In the genomic region with DNA sequence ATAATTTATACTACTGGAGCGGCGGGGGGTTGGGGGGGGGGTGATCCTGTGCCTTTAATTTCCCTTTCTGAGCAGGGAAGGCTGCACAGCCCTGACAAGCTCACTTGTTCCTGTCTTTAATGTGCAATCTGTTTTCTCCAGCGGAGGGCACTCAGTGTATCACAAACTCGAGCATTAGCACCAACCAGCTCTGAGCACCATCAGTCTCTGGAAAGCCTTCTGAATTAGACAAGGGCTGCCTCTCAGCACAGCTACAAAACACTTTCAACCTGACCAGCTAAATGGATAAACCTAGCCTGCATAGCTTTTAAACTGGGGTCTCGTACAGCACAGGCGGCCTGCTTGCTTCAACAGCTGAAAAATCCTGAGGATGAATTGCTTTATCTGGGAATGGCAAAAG, we compare ENCODE assay signal across 9 mouse cellular contexts. TPM values are rescaled to one million over a fixed set of nuclear protein-coding genes. Genes with fewer than 3 reads are reported as not detected.
A peak's percentile ranks its signal among the peaks of the same experiment; 100 is the strongest.
DNase-seq lines count a peak whose midpoint lies in the region; ATAC-seq and TF ChIP-seq lines count a peak whose summit lies in the region.
"Had no signal": no experiment of that assay in that cellular context is flagged by ENCODE, and none has a peak within 500 bp of the region (broad histone marks: within the 10 kb centered on the region; RNA-seq: fewer than 3 reads in every experiment).

Gene Lrrtm4 (plus strand): TSS at position 113 of the 400 bp plus-strand sequence.

- no peak within 1 kb of the TSS for H3K9ac ChIP-seq in kidney, postnatal 0 days (ENCODE audit: low read depth, low read length)
- H3K9ac ChIP-seq in hindbrain, embryonic 13.5 days: peak within 1 kb of the TSS; percentile 70

- H3K4me2 ChIP-seq in kidney, postnatal 0 days (ENCODE audit: low read length): peak within 1 kb of the TSS; percentile 50
- H3K4me2 ChIP-seq in hindbrain, embryonic 13.5 days: peak within 1 kb of the TSS; percentile 69

- 7% methylated on average over 6 of the region's 6 CpGs for WGBS in kidney, postnatal 0 days
- WGBS in hindbrain, embryonic 13.5 days: 5% methylated on average over 6 of the region's 6 CpGs

- peak; percentile 41 for TF ChIP-seq CTCF in kidney, postnatal 0 days (IDR thresholded peaks at IDR 0.05; ENCODE audit: low read depth)

- DNase-seq in kidney, postnatal 0 days (ENCODE audit: low spot score): peak; percentile 47
- DNase-seq in kidney, adult 9 months: no peak
- DNase-seq in embryo, embryonic 11 days: peak; percentile 57
- DNase-seq in left cerebral cortex, postnatal 4 days: peak; percentile 49
- DNase-seq in right cerebral cortex, postnatal 10 days (ENCODE audit: low spot score in 2 of 2): peak; percentile 80 to 88
- no peak for DNase-seq in c-Kit-positive CD71-positive TER-119-positive erythroid progenitor cells, embryonic 14.5 days (ENCODE audit: low spot score)
- no peak for DNase-seq in ovary, postnatal 14 days (ENCODE audit: low spot score)

- intact Hi-C loops in left cerebral cortex, postnatal 4 days (cut with DNase I): no loop called here

- ATAC-seq in kidney, postnatal 0 days (replicated peaks; ENCODE audit: low FRiP score, low read depth): 0 out of 2 replicates have a peak, but pooled peaks have one; percentile 29
- peak; percentile 92 for ATAC-seq in hindbrain, embryonic 13.5 days (ENCODE audit: low FRiP score)

- H3K27ac ChIP-seq in kidney, postnatal 0 days: no peak within 1 kb of the TSS
- H3K27ac ChIP-seq in hindbrain, embryonic 13.5 days: peak within 1 kb of the TSS; percentile 87

- H3K9me3 ChIP-seq in kidney, postnatal 0 days (replicated peaks; ENCODE audit: low read length): no peaks in the 10 kb centered on the region
- H3K9me3 ChIP-seq in hindbrain, embryonic 13.5 days: no peaks in the 10 kb centered on the region

- no peaks in the 10 kb centered on the region for H3K4me1 ChIP-seq in kidney, postnatal 0 days (replicated peaks; ENCODE audit: insufficient read depth, low read length)
- peaks cover 17% of the 10 kb centered on the region for H3K4me1 ChIP-seq in hindbrain, embryonic 13.5 days (replicated peaks)

- peak within 1 kb of the TSS; percentile 24 for H3K4me3 ChIP-seq in kidney, postnatal 0 days (replicated peaks; ENCODE audit: low read depth, low read length)
- H3K4me3 ChIP-seq in hindbrain, embryonic 13.5 days: peak within 1 kb of the TSS; percentile 54

- no peaks in the 10 kb centered on the region for H3K27me3 ChIP-seq in kidney, postnatal 0 days (ENCODE audit: insufficient read depth, low read length)
- H3K27me3 ChIP-seq in hindbrain, embryonic 13.5 days: no peaks in the 10 kb centered on the region

- H3K36me3 ChIP-seq in kidney, postnatal 0 days (ENCODE audit: insufficient read depth, low read length): no peaks in the 10 kb centered on the region
- H3K36me3 ChIP-seq in hindbrain, embryonic 13.5 days: peaks cover 8% of the 10 kb centered on the region

RNA-seq across cellular contexts. Expression of gene Lrrtm4, which starts in this region (rescaled TPM):
- 0.28 and 0.53 TPM in 2 replicates for polyA plus RNA-seq in kidney, postnatal 0 days (2015; fragmentation: Nextera tagmentation; extraction: Ambion mirVana)
- polyA plus RNA-seq in hindbrain, embryonic 13.5 days (2015; fragmentation: Nextera tagmentation; extraction: Ambion mirVana): 12.8 and 14.5 TPM in 2 replicates
- total RNA-seq in left cerebral cortex, postnatal 4 days (2021): 10 to 100 TPM; 39.3 to 45.3 TPM
- total RNA-seq: liver, adult 2 months had no signal
- polyA plus RNA-seq: liver, adult 2 months had no signal

Comparison
In these comparisons a context has a peak if more than half of its experiments do, and no peak if none do; other contexts are left out.
1. Peak in DNase-seq, ATAC-seq, H3K4me3 ChIP-seq and H3K4me2 ChIP-seq in kidney, postnatal 0 days; RNA of the gene not detected or under 1 TPM.
2. DNase-seq: peak in embryo, embryonic 11 days (single experiment), left cerebral cortex, postnatal 4 days (single experiment) and right cerebral cortex, postnatal 10 days (2 of 2); none in kidney, adult 9 months (single experiment), c-Kit-positive CD71-positive TER-119-positive erythroid progenitor cells, embryonic 14.5 days (single experiment) and ovary, postnatal 14 days (single experiment).